Mouse (Mus musculus) brain, embryonic 14.5 days (tissue): ENCODE data around the gene Gucy2f.

Experiments
- CTCF ChIP-seq: fragments of 200-500 bp; IDR thresholded peaks from 2 replicates; pipeline ENCODE4 v1.5.1; 2012; ENCODE audit warnings: inconsistent platforms, mild to moderate bottlenecking, moderate library complexity, borderline replicate concordance; ENCODE audit not compliant: insufficient read depth, insufficient read length; ENCODE audit errors: extremely low read depth
- POLR2A ChIP-seq: fragments of 200-500 bp; IDR thresholded peaks from 2 replicates; pipeline ENCODE4 v1.6.1; 2012; ENCODE audit warnings: mild to moderate bottlenecking, inconsistent platforms, borderline replicate concordance; ENCODE audit not compliant: poor library complexity, insufficient read depth, insufficient read length, severe bottlenecking; ENCODE audit errors: extremely low read depth

DNA sequence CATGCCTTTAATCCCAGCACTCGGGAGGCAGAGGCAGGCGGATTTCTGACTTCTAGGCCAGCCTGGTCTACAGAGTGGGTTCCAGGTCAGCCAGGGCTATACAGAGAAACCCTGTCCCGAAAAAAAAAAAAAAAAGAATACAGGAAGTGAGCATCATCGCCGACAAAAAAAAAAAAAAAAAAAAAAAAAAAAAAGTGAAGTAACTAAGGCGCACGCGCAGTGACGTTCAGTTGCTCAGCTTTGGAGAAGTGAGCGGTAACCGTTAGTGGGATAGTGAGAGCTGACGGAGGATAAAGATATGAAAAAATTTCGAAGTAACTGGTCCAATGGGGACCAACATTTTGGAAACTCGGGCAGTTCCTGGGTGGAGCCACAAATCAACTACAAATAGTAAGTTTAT lies 29.8 kb upstream of the Gucy2f start, which contains the start of gene Nxt2:
- no peak for TF ChIP-seq CTCF
- no peak for TF ChIP-seq POLR2A
